Mouse (Mus musculus) liver, embryonic 15.5 days (tissue): ENCODE data around the gene Rps19. TPM values are rescaled to one million over a fixed set of nuclear protein-coding genes. Genes with fewer than 3 reads are reported as not detected.

Experiments
- polyA plus RNA-seq: library from polyadenylated mRNA; unstranded; fragments of >200 nt; fragmentation: Nextera tagmentation; extraction: Ambion mirVana; gene quantifications from 2 replicates; pipeline ENCODE4 v1.2.1, GENCODE M21; 2015

Rps19 gene
- polyA plus RNA-seq, 1 experiment from 2014 or later: 1,167 TPM

Other genes with a start within 250 kb of the Rps19 start
- not detected in 2 replicates for gene Lypd3, start 247.8 kb upstream of the Rps19 start, polyA plus RNA-seq
- gene Tex101, start 207.7 kb upstream of the Rps19 start, polyA plus RNA-seq: 0.08 TPM in 1 of 2 replicates, not detected in the other
- not detected in 2 replicates for gene BC049730, start 175.1 kb upstream of the Rps19 start, polyA plus RNA-seq
- not detected in 2 replicates for gene Gm4763, start 157.5 kb upstream of the Rps19 start, polyA plus RNA-seq
- 10.1 and 13.5 TPM in 2 replicates for gene Cd177, start 124.1 kb upstream of the Rps19 start, polyA plus RNA-seq
- gene Ceacam10, start 107.2 kb upstream of the Rps19 start, polyA plus RNA-seq: 2.1 and 2.4 TPM in 2 replicates
- gene Gm9844, start 22.2 kb upstream of the Rps19 start, polyA plus RNA-seq: 1.6 and 1.9 TPM in 2 replicates
- not detected in 2 replicates for gene Lypd4, start 14.4 kb upstream of the Rps19 start, polyA plus RNA-seq
- not detected in 2 replicates for gene Dmrtc2, start 14.3 kb upstream of the Rps19 start, polyA plus RNA-seq
- gene Cd79a, start 13.0 kb downstream of the Rps19 start, polyA plus RNA-seq: 6.0 and 7.2 TPM in 2 replicates
- gene Arhgef1, start 18.5 kb downstream of the Rps19 start, polyA plus RNA-seq: 41.7 and 46.4 TPM in 2 replicates
- not detected in 2 replicates for gene Gm4881, start 60.1 kb downstream of the Rps19 start, polyA plus RNA-seq
- gene Rabac1, start 88.4 kb downstream of the Rps19 start, polyA plus RNA-seq: 59.4 and 69.5 TPM in 2 replicates
- gene Atp1a3, start 121.6 kb downstream of the Rps19 start, polyA plus RNA-seq: 1.3 and 1.5 TPM in 2 replicates
- gene Grik5, start 188.0 kb downstream of the Rps19 start, polyA plus RNA-seq: 0.54 and 0.82 TPM in 2 replicates
- gene Zfp574, start 188.2 kb downstream of the Rps19 start, polyA plus RNA-seq: 9.9 and 11.1 TPM in 2 replicates